Comparison of ENCODE assay signal across 15 mouse cellular contexts in genomic region chr17:31874691-31875090, GRCm38 (mm10). TPM values are rescaled to one million over a fixed set of nuclear protein-coding genes. Genes with fewer than 3 reads are reported as not detected.
DNase-seq lines count a peak whose midpoint lies in the region; ATAC-seq lines count a peak whose summit lies in the region.
"Had no signal": no experiment of that assay in that cellular context is flagged by ENCODE, and none has a peak within 500 bp of the region (broad histone marks: within the 10 kb centered on the region; RNA-seq: fewer than 3 reads in every experiment).

No protein-coding gene starts in this region.

- intact Hi-C loops in gastrocnemius, postnatal 14 days (cut with DNase I; ENCODE audit: low total_unique reads) = no loop called here

- WGBS in limb, embryonic 13.5 days = 79% methylated on average over 12 of the region's 12 CpGs
- WGBS in limb, embryonic 10.5 days = 86% methylated on average over 12 of the region's 12 CpGs

- H3K4me2 ChIP-seq in limb, embryonic 13.5 days (replicated peaks) = no peak overlapping the region
- H3K4me2 ChIP-seq: embryonic facial prominence, embryonic 13.5 days; midbrain, embryonic 12.5 days had no signal

- H3K9me3 ChIP-seq in limb, embryonic 13.5 days = no peaks in the 10 kb centered on the region
- H3K9me3 ChIP-seq in limb, embryonic 10.5 days (replicated peaks) = no peaks in the 10 kb centered on the region
- H3K9me3 ChIP-seq: midbrain, embryonic 12.5 days had no signal

- H3K27me3 ChIP-seq in limb, embryonic 13.5 days = no peaks in the 10 kb centered on the region
- no peaks in the 10 kb centered on the region for H3K27me3 ChIP-seq in limb, embryonic 10.5 days (ENCODE audit: low read depth, poor library complexity, severe bottlenecking)
- H3K27me3 ChIP-seq: embryonic facial prominence, embryonic 13.5 days; midbrain, embryonic 12.5 days; Patski had no signal

- no peak for ATAC-seq in limb, embryonic 13.5 days (ENCODE audit: low FRiP score, low read depth)
- ATAC-seq: activated CD4-positive, CD25-positive, alpha-beta regulatory T cell, adult 4 months; hindbrain, embryonic 16.5 days had no signal

- DNase-seq in gastrocnemius, postnatal 14 days = peak; percentile 4
- DNase-seq in gastrocnemius, adult 8-10 months (ENCODE audit: low spot score in 2 of 2) = no peak
- no peak for DNase-seq in limb, embryonic 10.5 days (ENCODE audit: low spot score)
- peak; percentile 18 for DNase-seq in urinary bladder, adult 2 months (ENCODE audit: low spot score)
- no peak for DNase-seq in urinary bladder, adult 18-20 months (ENCODE audit: low spot score in 2 of 2)
- no peak for DNase-seq in lung, postnatal 25 days (ENCODE audit: low spot score)
- DNase-seq: cerebellum, adult 9-10 months; kidney, adult 18-20 months had no signal

- peak overlapping the region; percentile 19; the same call in 1 of the 2 replicates for H3K9ac ChIP-seq in limb, embryonic 13.5 days
- H3K9ac ChIP-seq: embryonic facial prominence, embryonic 13.5 days; midbrain, embryonic 12.5 days had no signal

- no peak overlapping the region for H3K4me3 ChIP-seq in limb, embryonic 13.5 days
- no peak overlapping the region for H3K4me3 ChIP-seq in limb, embryonic 10.5 days
- H3K4me3 ChIP-seq: embryonic facial prominence, embryonic 13.5 days; midbrain, embryonic 12.5 days; myocyte had no signal

- H3K4me1 ChIP-seq in limb, embryonic 13.5 days = peaks cover 23% of the 10 kb centered on the region
- peaks cover 55% of the 10 kb centered on the region for H3K4me1 ChIP-seq in limb, embryonic 10.5 days

- H3K36me3 ChIP-seq in limb, embryonic 13.5 days = no peaks in the 10 kb centered on the region
- no peaks in the 10 kb centered on the region for H3K36me3 ChIP-seq in limb, embryonic 10.5 days
- H3K36me3 ChIP-seq: embryonic facial prominence, embryonic 13.5 days; midbrain, embryonic 12.5 days had no signal

- H3K27ac ChIP-seq in limb, embryonic 13.5 days = no peak overlapping the region
- no peak overlapping the region for H3K27ac ChIP-seq in limb, embryonic 10.5 days
- H3K27ac ChIP-seq: embryonic facial prominence, embryonic 13.5 days; midbrain, embryonic 12.5 days had no signal

RNA-seq across cellular contexts. Expression of gene Sik1, which starts 19.1 kb away (rescaled TPM):
- total RNA-seq in gastrocnemius, postnatal 14 days (2021) = 10 to 100 TPM; 18.1 to 18.6 TPM
- total RNA-seq in gastrocnemius, adult 8-10 months (2022) = 10 to 100 TPM in 2 of 4 experiments, 1 to 10 TPM in 2; 7.8 to 22.8 (median 13.9) TPM
- 13.1 and 14.3 TPM in 2 replicates for polyA plus RNA-seq in limb, embryonic 13.5 days (2015; fragmentation: Nextera tagmentation; extraction: Ambion mirVana)
- polyA plus RNA-seq in limb, embryonic 10.5 days (2016; fragmentation: Nextera tagmentation; extraction: Ambion mirVana) = 10.3 and 13.4 TPM in 2 replicates
- 32.3 and 34.9 TPM in 2 replicates for polyA plus RNA-seq in urinary bladder, adult 2 months (2012; rRNA removed)

Comparison
In these comparisons a context has a peak if more than half of its experiments do, and no peak if none do; other contexts are left out.
1. DNase-seq: peak in gastrocnemius, postnatal 14 days (single experiment) and urinary bladder, adult 2 months (single experiment); none in gastrocnemius, adult 8-10 months (0 of 2), limb, embryonic 10.5 days (single experiment), urinary bladder, adult 18-20 months (0 of 2) and lung, postnatal 25 days (single experiment).